Mouse (Mus musculus) megakaryocyte, adult 5-6 weeks (primary cell): ENCODE results near the gene Prokr1. TPM values are rescaled to one million over a fixed set of nuclear protein-coding genes. Genes with fewer than 3 reads are reported as not detected.

Experiments used
- ATAC-seq: 2 replicates; pipeline ENCODE4 v1.8.0; 2016; ENCODE audit warnings: mild to moderate bottlenecking, inconsistent platforms; ENCODE audit not compliant: poor library complexity, severe bottlenecking
- total RNA-seq, 2 experiments: library from RNA; stranded (forward) in 1 of 2; stranded (reverse) in 1 of 2; fragments of 153-499, 151-499 nt in 1 of 2; fragments of 221-1000, 200-1000 nt in 1 of 2; gene quantifications; 2 replicates each; pipeline versions ENCODE4 v1.2.3 to v1.2.4; 2015 to 2017

Prokr1 gene
- total RNA-seq, 2 experiments from 2014 or later, result 0.26 to 0.29 TPM

DNA sequence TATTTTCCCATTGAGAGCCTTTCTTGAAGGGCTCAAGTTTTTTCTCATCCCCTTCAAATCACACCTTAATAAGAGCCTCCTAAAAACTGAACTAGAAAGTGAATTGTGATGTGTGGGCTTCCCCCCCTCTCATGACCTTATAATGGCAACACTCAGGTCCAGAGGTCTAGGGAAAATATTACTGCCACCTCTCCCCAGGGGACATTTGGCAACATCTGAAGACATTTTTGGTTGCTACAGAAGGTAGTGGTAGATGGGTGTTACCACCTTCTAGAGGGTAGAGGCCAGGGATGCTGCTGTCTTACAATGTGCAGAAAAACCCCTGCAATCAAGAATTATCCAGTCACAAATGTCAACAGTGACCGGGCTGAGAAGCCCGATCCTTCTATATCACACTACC lies 60.2 kb downstream of the Prokr1 start:
- ATAC-seq, result no peak

Other genes starting within 250 kb of the Prokr1 start
- not detected in 2 replicates for gene Gkn1, start 239.8 kb downstream of the Prokr1 start, total RNA-seq (2015)
- not detected in 2 replicates for gene Gkn1, start 239.8 kb downstream of the Prokr1 start, total RNA-seq (2017)
- not detected in 2 replicates for gene Gkn2, start 217.4 kb downstream of the Prokr1 start, total RNA-seq (2015)
- not detected in 2 replicates for gene Gkn2, start 217.4 kb downstream of the Prokr1 start, total RNA-seq (2017)
- not detected in 2 replicates for gene Gkn3, start 201.8 kb downstream of the Prokr1 start, total RNA-seq (2015)
- not detected in 2 replicates for gene Gkn3, start 201.8 kb downstream of the Prokr1 start, total RNA-seq (2017)
- gene Bmp10, start 161.7 kb downstream of the Prokr1 start, total RNA-seq (2015), result not detected in 2 replicates
- gene Bmp10, start 161.7 kb downstream of the Prokr1 start, total RNA-seq (2017), result not detected in 2 replicates
- 27.9 and 35.5 TPM in 2 replicates for gene Arhgap25, start 57.5 kb downstream of the Prokr1 start, total RNA-seq (2015)
- gene Arhgap25, start 57.5 kb downstream of the Prokr1 start, total RNA-seq (2017), result 74.4 TPM in 2 replicates
- gene Aplf, start 81.5 kb upstream of the Prokr1 start, total RNA-seq (2015), result 8.1 and 8.7 TPM in 2 replicates
- gene Aplf, start 81.5 kb upstream of the Prokr1 start, total RNA-seq (2017), result 14.6 and 17.0 TPM in 2 replicates
- 0.39 TPM in 1 of 2 replicates, not detected in the other for gene Efcc1, start 140.1 kb upstream of the Prokr1 start, total RNA-seq (2015)
- not detected in 2 replicates for gene Efcc1, start 140.1 kb upstream of the Prokr1 start, total RNA-seq (2017)
- gene Gp9, start 187.3 kb upstream of the Prokr1 start, total RNA-seq (2015), result 0.16 and 1.2 TPM in 2 replicates
- gene Gp9, start 187.3 kb upstream of the Prokr1 start, total RNA-seq (2017), result 0.59 TPM in 1 of 2 replicates, not detected in the other
- 36.4 and 40.7 TPM in 2 replicates for gene Rab43, start 221.4 kb upstream of the Prokr1 start, total RNA-seq (2015)
- 12.7 and 13.3 TPM in 2 replicates for gene Rab43, start 221.4 kb upstream of the Prokr1 start, total RNA-seq (2017)
- gene Gm45140, start 245.1 kb upstream of the Prokr1 start, total RNA-seq (2015), result 2.5 and 6.0 TPM in 2 replicates
- 25.6 and 28.7 TPM in 2 replicates for gene Gm45140, start 245.1 kb upstream of the Prokr1 start, total RNA-seq (2017)
- 10.2 and 16.7 TPM in 2 replicates for gene Isy1, start 248.1 kb upstream of the Prokr1 start, total RNA-seq (2015)
- gene Isy1, start 248.1 kb upstream of the Prokr1 start, total RNA-seq (2017), result 94.0 and 120 TPM in 2 replicates